Mouse (Mus musculus): ENCODE data around the gene Rundc3b. TPM values are rescaled to one million over a fixed set of nuclear protein-coding genes. Genes with fewer than 3 reads are reported as not detected.

The Rundc3b gene
- polyA plus RNA-seq (2015; fragmentation: Nextera tagmentation; extraction: Ambion mirVana): 1.9 and 2.0 TPM in 2 replicates

- DNase-seq (ENCODE audit: low spot score): peak; percentile 96
These were observed at the start of gene Rundc3b for GRCm38 (mm10) chr5:8622596-8623231. TSS of gene Rundc3b (minus strand) at chr5:8622952.

- DNase-seq (ENCODE audit: low spot score): no peak
These were observed 46.9 kb upstream of the Rundc3b start for GRCm38 (mm10) chr5:8669606-8670005.

GRCm38 (mm10) chr5:8667758-8668474 lies 45.2 kb upstream of the Rundc3b start:
- no peak for DNase-seq (ENCODE audit: low spot score)

- DNase-seq (ENCODE audit: low spot score): no peak
These were observed 41.9 kb upstream of the Rundc3b start for GRCm38 (mm10) chr5:8664678-8665077.

- DNase-seq (ENCODE audit: low spot score): no peak
These were observed 38.0 kb upstream of the Rundc3b start for GRCm38 (mm10) chr5:8660738-8661151.

DNA sequence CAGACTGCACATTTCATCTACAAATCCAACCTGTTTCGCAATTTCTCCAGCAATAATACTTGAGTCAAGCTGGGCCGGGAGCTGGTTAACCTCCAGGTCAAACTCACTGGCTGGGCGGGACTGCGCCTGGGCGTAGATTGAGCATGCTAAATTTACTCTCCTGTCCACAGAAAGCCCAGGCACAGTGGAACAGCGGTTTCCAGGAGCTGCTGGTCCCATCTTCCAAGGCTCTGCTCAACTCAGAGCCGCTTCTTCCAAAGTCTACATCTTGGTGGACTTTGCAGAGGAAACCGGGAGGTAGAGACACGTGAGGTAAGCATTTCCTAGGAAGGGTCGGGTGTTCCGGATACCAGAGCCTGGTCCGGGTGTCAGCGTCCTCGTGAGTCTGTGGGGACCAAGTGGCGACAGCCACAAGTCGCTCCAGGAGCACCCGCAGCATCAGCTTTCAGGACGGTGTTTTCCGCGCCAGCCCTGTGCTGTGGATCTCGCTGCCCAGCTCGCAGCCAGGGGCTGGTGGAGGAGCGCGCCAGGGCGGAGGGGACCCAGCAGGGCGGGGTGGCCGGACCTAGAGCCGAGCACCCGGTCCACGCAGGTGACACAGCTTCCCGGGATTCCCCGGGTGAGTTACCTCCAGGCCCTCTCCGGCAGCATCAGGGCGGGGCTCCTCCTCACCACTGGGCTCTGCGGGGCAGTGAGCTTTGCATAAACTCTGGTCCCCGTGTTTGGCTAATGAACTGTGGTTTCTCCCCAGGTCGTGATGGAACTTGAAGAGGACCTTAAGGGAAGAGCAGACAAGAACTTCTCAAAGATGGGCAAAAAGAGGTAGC lies 37.4 kb upstream of the Rundc3b start, which contains the start of gene Abcb1a:
TSS of gene Abcb1a (plus strand) at position 167 of the 827 bp plus-strand sequence.
- no peak for DNase-seq (ENCODE audit: low spot score)

DNA sequence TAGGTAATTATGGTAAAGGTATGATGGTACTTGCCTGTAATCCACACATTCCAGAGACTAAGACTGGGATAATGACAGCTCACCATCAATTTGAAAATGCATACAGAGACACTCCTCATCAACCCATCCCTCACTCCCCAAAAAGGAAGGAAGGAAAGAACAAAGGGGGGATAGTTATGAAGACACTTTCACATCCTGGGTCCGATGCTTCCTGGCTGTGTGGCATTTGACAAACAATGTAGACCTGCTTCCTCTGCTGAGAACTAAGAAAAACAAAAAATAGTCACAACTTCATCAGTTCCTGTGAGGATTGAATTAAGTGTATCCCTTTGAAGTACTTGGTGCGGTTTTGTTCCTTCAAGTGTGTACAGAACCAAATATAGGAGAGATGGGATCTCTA lies 29.3 kb upstream of the Rundc3b start:
- no peak for DNase-seq (ENCODE audit: low spot score)

DNA sequence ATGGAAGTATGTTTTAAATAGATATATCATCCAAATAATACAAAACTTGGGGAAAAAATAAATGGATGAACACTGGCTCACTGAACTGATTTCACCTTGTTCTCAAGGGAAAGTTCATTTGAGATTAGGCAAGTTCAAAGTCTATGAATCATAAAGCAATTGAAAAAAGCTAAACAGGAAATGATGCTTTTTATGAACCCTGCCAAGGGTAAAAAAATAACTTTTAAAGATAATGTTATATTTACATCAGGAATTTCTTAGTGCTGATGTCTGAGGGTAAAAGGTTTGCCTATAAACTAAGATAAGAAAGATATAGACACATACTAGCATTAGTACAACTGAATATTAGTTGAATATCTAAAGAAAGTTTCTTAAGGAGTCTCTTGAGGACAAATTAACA lies 26.0 kb upstream of the Rundc3b start:
- DNase-seq (ENCODE audit: low spot score): no peak

GRCm38 (mm10) chr5:8648300-8648699 lies 25.5 kb upstream of the Rundc3b start:
- DNase-seq (ENCODE audit: low spot score): no peak

- no peak for DNase-seq (ENCODE audit: low spot score)
These were observed 11.8 kb upstream of the Rundc3b start for GRCm38 (mm10) chr5:8634489-8634975.

DNA sequence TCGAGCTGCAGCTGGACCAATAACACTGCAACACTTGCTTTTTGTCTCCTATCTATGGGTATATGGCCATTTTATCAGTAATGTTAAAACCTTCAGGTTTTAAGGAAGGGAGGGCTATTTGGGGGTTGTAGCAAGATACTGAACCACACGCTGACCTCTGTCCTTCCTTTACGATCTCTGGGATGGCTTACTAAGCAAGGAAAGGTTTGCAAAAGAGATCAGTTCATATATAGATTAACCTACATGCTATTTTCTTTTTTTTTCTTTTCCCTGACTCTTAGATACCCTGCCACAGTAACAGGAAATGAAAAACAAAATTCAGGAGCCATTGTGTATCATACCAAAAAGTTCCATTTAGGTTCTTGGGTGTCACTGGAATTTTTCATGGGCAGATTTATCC lies 10.1 kb upstream of the Rundc3b start:
- DNase-seq (ENCODE audit: low spot score): no peak

DNA sequence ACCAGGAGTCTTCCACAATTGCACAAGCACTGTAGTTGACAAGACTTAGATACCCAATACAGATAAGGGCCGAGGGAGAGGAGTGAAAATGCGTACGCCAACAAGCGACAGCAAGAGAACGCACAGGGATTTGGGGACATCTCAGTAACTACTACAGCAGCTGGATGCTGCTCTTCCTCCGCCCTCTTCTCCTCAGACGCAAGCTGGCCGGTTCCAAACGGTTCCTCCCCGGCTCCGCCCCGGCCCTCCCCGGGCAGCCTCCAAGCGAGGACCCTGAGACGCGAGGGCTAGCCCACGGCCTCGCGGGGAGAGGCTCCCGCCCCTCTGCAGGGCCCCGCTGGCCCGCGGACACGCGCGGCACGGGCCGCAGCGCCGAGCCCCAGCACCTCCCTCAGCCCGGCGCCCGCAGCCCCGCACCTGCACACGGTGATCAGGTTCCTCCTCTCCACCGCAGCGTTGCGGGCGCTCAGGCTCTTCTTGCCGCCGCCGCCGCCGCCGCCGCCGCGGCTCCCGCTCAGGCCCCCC lies 619 bp downstream of the Rundc3b start:
- DNase-seq (ENCODE audit: low spot score): no peak

GRCm38 (mm10) chr5:8571118-8571517 lies 51.6 kb downstream of the Rundc3b start:
- DNase-seq (ENCODE audit: low spot score): no peak

- no peak for DNase-seq (ENCODE audit: low spot score)
These were observed 55.9 kb downstream of the Rundc3b start for GRCm38 (mm10) chr5:8566867-8567266.

DNA sequence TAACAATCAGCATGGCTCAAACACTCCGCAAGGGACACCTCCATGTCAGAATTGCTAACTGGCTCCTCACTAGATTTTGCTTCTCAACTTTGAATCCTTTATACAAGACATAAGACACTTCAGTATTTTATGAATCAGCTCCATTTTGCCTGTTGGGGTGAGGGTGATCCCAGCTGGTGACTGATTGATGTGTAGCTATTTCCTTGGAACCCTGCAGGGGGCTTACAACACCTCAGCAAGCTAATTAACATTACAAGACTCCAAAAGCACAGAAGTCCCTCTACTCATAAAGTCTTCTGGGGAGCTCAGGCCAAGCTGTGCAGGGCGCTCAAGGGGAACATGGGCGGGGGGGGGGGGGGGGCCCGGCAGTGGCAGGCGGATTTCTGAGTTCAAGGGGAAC lies 78.2 kb downstream of the Rundc3b start:
- DNase-seq (ENCODE audit: low spot score): peak; percentile 3

- no peak for DNase-seq (ENCODE audit: low spot score)
These were observed 80.0 kb downstream of the Rundc3b start for GRCm38 (mm10) chr5:8542631-8543207.

DNA sequence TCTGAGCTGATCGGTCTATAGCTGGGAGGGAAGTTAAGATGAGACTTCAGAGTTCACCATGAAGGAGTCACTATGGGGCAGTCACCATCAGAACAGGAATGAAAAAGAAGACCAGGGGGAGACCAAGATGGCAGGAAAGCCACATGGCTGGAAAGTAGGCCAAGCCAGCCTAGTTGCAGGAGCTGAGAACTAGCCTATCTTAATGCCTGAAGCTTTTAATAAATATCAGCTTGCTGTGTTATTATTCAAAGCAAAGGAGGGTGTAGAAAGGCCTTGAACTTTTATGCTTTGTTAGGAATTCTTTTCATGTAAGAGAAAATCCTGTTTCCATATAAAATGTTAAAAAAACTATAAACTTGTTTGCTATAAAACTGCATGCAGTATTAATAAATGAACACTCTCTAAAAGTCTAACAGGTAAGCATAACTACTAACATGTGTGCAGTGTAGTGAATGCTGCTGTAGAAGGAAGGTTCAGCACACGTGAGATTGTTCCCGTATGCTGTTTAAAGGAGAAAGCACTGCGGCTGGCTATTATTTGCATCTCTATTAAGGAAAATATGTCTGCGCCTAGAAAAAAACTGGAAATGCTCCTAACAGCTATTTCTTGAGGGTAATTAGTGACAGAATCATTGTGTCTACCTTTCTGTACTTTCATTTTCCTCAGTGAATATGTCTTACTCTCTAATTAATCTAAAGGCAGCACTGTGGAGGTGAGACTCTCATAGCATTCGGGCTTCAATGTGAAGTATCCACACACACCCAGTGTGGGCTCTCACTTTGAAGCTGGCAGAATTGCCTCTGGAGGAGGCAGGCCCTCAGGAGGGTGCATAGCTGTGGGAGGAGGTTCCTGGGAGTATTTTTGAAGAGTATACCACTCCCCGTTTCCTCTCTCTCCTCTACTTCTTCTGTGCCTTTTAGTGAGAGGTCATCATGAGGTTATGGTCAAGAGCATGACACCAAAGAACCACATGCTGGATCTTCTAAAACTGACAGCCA lies 81.3 kb downstream of the Rundc3b start:
- DNase-seq (ENCODE audit: low spot score): no peak

GRCm38 (mm10) chr5:8519006-8519405 lies 103.7 kb downstream of the Rundc3b start:
- no peak for DNase-seq (ENCODE audit: low spot score)

GRCm38 (mm10) chr5:8491778-8492177 lies 131.0 kb downstream of the Rundc3b start:
- DNase-seq (ENCODE audit: low spot score): peak; percentile 8

All from thymus, postnatal 0 days (tissue).